Mouse (Mus musculus) adrenal gland, adult 18-20 months (tissue): ENCODE data around the gene Tmem233. TPM values are rescaled to one million over a fixed set of nuclear protein-coding genes. Genes with fewer than 3 reads are reported as not detected.

Experiments used
- DNase-seq, 2 experiments: peaks; one replicate each; pipeline ENCODE4 v3.0.0; 2021 to 2022; ENCODE audit warnings: low spot score in 2 of 2
- total RNA-seq, 2 experiments: library from RNA; stranded (reverse); gene quantifications; 1 replicate in 1 of 2; 2 replicates in 1 of 2; pipeline ENCODE4 v1.2.3; 2021

Gene Tmem233
- total RNA-seq, 2 experiments from 2014 or later = not detected

DNA sequence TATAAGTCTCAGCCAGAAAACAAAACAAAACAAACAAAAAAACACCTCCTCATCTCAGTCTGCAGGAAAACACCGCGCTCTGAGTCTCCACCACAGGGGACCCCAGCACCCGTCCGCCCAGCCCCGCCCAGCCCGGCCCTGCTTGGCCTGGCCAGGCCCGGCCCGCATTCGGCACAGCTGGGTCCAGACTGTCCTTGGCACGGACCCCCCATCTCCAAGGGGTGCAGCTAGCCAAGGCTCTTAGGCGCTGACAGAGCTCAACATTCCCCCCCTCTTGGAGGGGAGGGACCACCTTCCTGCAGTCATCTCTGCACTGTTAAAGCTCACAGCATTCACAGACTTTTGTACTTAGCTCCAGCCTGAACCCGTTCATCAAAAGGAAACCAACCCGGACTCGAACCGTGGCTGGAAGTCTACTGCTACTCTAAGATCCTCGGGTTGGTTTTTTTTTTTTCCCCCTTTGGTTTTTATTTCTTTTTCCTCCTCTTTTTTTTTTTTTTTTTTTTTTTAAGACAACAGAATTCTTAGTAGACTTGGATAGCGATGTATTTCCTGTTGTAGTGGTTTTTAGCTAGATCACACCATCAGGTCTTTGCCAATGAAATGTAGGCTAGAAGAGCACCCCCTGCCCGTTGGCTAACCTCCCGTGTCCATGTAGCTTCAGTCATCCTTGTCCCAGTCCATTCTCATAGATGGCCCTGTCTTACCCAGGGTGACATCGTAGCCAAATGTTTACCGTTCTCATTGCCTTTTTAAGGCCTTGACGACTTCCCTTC, 76.5 kb downstream of the Tmem233 start:
- no peak for DNase-seq

DNA sequence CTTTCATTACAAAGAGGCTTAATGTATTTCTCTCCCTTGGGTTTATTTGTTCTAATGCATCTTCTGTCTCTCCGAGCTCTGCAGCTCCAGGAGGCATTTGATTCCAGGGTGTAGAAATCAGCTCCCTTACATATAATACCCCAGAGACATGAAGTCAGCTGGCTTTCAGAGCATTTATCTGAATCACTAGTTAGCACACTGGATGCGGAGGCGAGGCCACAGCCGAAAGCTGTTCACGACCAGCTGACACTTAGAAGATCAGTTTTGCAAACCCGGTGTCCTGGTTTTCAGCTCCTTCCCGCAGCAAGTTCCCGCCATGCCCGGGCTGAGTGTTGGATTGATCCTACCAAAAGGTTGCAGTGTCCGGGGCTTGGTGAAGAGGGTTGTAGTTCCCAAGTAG, 78.8 kb downstream of the Tmem233 start:
- DNase-seq = no peak

DNA sequence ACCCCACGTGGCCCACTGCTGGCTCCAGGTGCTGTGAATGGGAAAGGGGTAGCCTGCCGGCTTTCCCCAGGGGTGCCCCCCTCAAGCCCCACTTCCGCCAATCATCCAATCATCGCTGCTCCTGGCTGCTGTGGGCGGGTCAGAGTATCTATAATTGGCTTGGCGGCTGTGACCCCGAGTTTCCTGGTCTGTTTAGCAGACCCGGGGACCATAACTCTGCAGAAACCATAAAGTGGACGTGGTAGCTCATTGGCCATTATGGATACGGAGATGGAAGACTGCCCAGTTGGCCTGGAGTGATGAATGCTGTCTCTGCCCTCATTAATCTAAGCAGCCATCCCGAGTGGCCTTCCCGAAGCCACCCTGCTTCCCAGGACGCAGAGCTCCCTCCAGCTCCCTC, 79.2 kb downstream of the Tmem233 start:
- DNase-seq = no peak

DNA sequence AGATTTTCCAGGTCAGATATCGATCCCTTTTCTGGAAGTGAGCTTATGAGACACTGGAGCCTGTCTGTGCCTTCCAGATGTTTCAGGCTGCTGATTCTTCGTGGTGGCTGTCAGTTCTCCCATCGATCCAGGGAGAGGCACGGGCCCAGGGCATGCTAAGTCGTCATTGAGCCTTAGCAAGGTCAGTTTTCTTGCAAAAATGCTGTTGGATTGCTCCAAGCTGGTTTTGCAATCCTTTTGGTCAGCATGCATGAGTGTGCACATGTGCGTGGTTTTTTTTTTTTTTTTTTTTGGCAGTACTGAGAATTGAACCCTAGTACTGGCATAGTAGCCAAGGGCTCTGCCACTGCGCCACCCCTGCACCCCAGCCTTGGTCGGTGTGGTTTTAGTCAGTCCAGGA, 79.9 kb downstream of the Tmem233 start:
- DNase-seq = no peak

DNA sequence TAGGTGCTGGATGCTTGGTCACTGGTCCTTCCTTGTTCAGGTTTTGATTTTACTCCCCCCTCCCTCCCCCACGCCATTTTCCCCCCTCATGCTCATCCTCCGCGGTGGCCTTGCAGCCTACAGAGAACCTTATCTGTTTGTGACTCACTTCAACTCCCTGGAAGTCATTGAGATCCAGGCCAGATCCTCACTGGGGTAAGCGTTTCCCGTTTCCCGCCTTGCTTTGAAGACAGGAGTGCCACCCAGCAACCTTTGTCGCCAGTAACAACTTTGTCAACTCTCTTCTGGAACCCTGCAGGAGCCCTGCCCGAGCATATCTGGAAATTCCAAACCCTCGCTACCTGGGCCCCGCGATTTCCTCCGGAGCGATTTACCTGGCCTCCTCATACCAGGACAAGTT, 85.7 kb downstream of the Tmem233 start:
- no peak for DNase-seq

DNA sequence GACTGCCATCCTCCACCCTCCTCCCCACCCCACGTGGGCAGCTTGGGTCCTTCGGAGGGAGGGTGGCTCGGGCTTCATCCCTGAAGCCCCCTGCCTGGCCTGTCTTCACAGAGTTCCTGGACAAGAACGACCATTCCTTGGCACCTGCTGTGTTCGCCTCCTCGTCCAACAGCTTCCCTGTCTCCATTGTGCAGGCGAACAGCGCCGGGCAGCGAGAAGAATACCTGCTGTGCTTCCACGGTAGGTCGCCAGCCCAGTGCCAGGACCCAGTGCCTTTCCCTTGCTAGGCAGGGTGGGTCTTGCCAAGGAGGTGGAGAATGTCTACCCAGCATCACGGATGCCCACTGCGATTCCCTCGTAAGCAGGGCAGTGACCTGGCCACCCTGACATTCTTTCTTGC, 88.9 kb downstream of the Tmem233 start:
- DNase-seq = no peak

DNA sequence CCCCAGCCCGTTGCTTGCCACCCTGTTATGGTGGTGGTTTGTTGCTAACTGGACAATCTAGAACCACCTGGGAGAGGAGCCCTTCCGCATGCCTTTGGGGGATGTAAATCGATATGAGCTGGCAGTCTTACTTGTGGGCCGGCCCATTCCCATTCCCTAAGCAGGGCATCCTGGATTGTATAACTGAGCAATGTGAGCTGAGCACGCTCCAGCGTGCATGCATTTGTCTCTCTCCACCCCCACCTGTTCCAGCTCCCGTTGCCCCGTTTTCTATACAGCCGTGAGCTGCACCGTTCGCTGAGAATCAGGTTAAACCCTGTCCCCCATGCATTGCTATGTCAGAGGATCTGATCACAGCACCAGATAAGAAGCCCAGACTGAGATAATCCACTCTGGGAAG, 91.3 kb downstream of the Tmem233 start:
- DNase-seq = no peak

Other genes starting within 250 kb of the Tmem233 start
- gene Cit, start 238.0 kb downstream of the Tmem233 start, total RNA-seq = 1 to 10 TPM; 2.7 to 3.3 TPM
- 10 to 100 TPM; 48.3 to 85.0 TPM for gene Prkab1, start 58.7 kb downstream of the Tmem233 start, total RNA-seq
- gene Ccdc60, start 205.7 kb upstream of the Tmem233 start, total RNA-seq = not detected